Mouse (Mus musculus) telencephalon, adult 2 months (tissue): ENCODE data around the gene Btbd17.
A peak's percentile ranks its signal among the peaks of the same experiment; 100 is the strongest.

Source experiments
- DNase-seq: peaks from one replicate; pipeline ENCODE4 v3.0.0-alpha.2; 2011; ENCODE audit warnings: low read depth, low spot score

Gene Btbd17

GRCm38 (mm10) chr11:114802540-114803267 is 7.0 kb upstream of the Btbd17 start:
- no peak for DNase-seq

- no peak for DNase-seq
These were observed 6.2 kb upstream of the Btbd17 start for GRCm38 (mm10) chr11:114801906-114802305.

- DNase-seq: no peak
These were observed 2.9 kb upstream of the Btbd17 start, which contains the start of gene Gpr142 for GRCm38 (mm10) chr11:114798624-114799023. Gene Gpr142, plus strand, starts transcription at chr11:114798924.

GRCm38 (mm10) chr11:114797981-114798380 is 2.2 kb upstream of the Btbd17 start:
- no peak for DNase-seq

GRCm38 (mm10) chr11:114797176-114797575 is 1.4 kb upstream of the Btbd17 start:
- no peak for DNase-seq

- DNase-seq: peak; percentile 97
These were observed 456 bp downstream of the Btbd17 start for GRCm38 (mm10) chr11:114795231-114795746.

GRCm38 (mm10) chr11:114794691-114795090 is 1.1 kb downstream of the Btbd17 start:
- no peak for DNase-seq

GRCm38 (mm10) chr11:114793868-114794545 is 1.7 kb downstream of the Btbd17 start:
- no peak for DNase-seq

- no peak for DNase-seq
These were observed 2.7 kb downstream of the Btbd17 start for GRCm38 (mm10) chr11:114792931-114793494.

GRCm38 (mm10) chr11:114791891-114792411 is 3.8 kb downstream of the Btbd17 start:
- peak; percentile 45 for DNase-seq

- no peak for DNase-seq
These were observed 4.3 kb downstream of the Btbd17 start for GRCm38 (mm10) chr11:114791351-114791889.

- no peak for DNase-seq
These were observed 4.9 kb downstream of the Btbd17 start for GRCm38 (mm10) chr11:114790841-114791240.

GRCm38 (mm10) chr11:114790171-114790570 is 5.6 kb downstream of the Btbd17 start:
- DNase-seq: no peak

- no peak for DNase-seq
These were observed 6.0 kb downstream of the Btbd17 start for GRCm38 (mm10) chr11:114789716-114790115.

- DNase-seq: no peak
These were observed 6.6 kb downstream of the Btbd17 start for GRCm38 (mm10) chr11:114789061-114789714.

- DNase-seq: no peak
These were observed 8.1 kb downstream of the Btbd17 start for GRCm38 (mm10) chr11:114787611-114788010.

- no peak for DNase-seq
These were observed 9.4 kb downstream of the Btbd17 start for GRCm38 (mm10) chr11:114786326-114786725.

- no peak for DNase-seq
These were observed 9.9 kb downstream of the Btbd17 start for GRCm38 (mm10) chr11:114785892-114786291.

GRCm38 (mm10) chr11:114780076-114780475 is 15.7 kb downstream of the Btbd17 start:
- DNase-seq: no peak

GRCm38 (mm10) chr11:114771896-114772295 is 23.8 kb downstream of the Btbd17 start:
- no peak for DNase-seq

- no peak for DNase-seq
These were observed 25.8 kb downstream of the Btbd17 start for GRCm38 (mm10) chr11:114769911-114770310.
